In the genomic region with DNA sequence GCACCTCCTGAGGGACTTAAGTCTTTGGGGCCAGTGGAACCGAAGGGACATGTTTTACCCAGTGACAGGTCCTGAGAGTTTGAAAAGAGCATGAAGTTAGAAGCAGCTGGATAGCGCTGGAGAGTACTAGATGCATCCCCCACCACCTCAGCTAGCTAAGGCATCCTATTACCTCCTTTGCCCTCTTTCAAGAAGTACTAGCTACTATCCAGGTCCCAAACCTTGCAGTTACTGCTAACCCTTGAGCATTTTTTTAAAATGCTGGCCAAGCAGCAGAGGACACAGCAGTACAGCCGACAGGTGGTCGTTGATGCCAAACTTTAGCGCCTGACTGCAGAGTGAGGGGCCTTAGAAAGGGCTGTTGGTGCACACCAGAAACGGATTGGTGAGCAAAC, we compare ENCODE assay signal across 8 mouse cellular contexts. TPM values are rescaled to one million over a fixed set of nuclear protein-coding genes. Genes with fewer than 3 reads are reported as not detected.
DNase-seq lines count a peak whose midpoint lies in the region; ATAC-seq and TF ChIP-seq lines count a peak whose summit lies in the region.

No protein-coding gene starts in this region.

- no peaks in the 10 kb centered on the region for H3K27me3 ChIP-seq in kidney, embryonic 14.5 days (ENCODE audit: control insufficient read depth, insufficient read depth, low read length)
- no peaks in the 10 kb centered on the region for H3K27me3 ChIP-seq in forebrain, embryonic 16.5 days (replicated peaks; ENCODE audit: control insufficient read depth, insufficient read depth, low read length)
- H3K27me3 ChIP-seq in liver, postnatal 0 days (ENCODE audit: insufficient read depth, low read length): no peaks in the 10 kb centered on the region

- no peak for ATAC-seq in kidney, embryonic 14.5 days (ENCODE audit: low FRiP score, low TSS enrichment)
- no peak for ATAC-seq in forebrain, embryonic 16.5 days
- no peak; the same call in 1 of the 2 replicates for ATAC-seq in liver, postnatal 0 days
- ATAC-seq in inflammation-experienced regulatory T-cells, adult 6 months: no peak

- peak overlapping the region; percentile 77 for H3K9ac ChIP-seq in kidney, embryonic 14.5 days (ENCODE audit: low read depth, low read length)
- peak overlapping the region; percentile 87 for H3K9ac ChIP-seq in forebrain, embryonic 16.5 days (replicated peaks; ENCODE audit: low read depth, low read length)
- peak overlapping the region; percentile 69 for H3K9ac ChIP-seq in liver, postnatal 0 days (replicated peaks)

- H3K4me1 ChIP-seq in kidney, embryonic 14.5 days (ENCODE audit: control insufficient read depth, insufficient read depth, low read length): 0 out of 2 replicates have a peak, but pooled peaks cover 2% of the 10 kb centered on the region
- no peaks in the 10 kb centered on the region for H3K4me1 ChIP-seq in brown adipose tissue, adult 24 weeks (ENCODE audit: control insufficient read depth, insufficient read depth, insufficient read length, low read length)
- peaks cover 7% of the 10 kb centered on the region; the same call in 1 of the 2 replicates for H3K4me1 ChIP-seq in forebrain, embryonic 16.5 days (replicated peaks; ENCODE audit: control insufficient read depth, insufficient read depth, low read length)
- H3K4me1 ChIP-seq in liver, postnatal 0 days (ENCODE audit: insufficient read depth): no peaks in the 10 kb centered on the region

- no peak for DNase-seq in kidney, adult 9 months
- DNase-seq in liver, postnatal 0 days: no peak
- no peak for DNase-seq in spleen, postnatal 4 days (ENCODE audit: low spot score in 2 of 2)
- DNase-seq in right cerebral cortex, adult 18-20 months: no peak

- WGBS in kidney, embryonic 14.5 days: 8% methylated on average over 6 of the region's 6 CpGs
- WGBS in forebrain, embryonic 16.5 days: 7% methylated on average over 6 of the region's 6 CpGs
- 16% methylated on average over 6 of the region's 6 CpGs for WGBS in liver, postnatal 0 days (ENCODE audit: insufficient replicate concordance)

- no peak overlapping the region for H3K27ac ChIP-seq in kidney, embryonic 14.5 days (ENCODE audit: low read depth, low read length)
- H3K27ac ChIP-seq in brown adipose tissue, adult 24 weeks (replicated peaks; ENCODE audit: low read depth, low read length): no peak overlapping the region
- H3K27ac ChIP-seq in forebrain, embryonic 16.5 days (ENCODE audit: low read length): no peak overlapping the region
- peak overlapping the region; percentile 71 for H3K27ac ChIP-seq in liver, postnatal 0 days (ENCODE audit: low read depth)

- no peak for TF ChIP-seq EP300 in liver, postnatal 0 days (IDR thresholded peaks at IDR 0.05; ENCODE audit: low read depth)

- H3K36me3 ChIP-seq in kidney, embryonic 14.5 days (ENCODE audit: control insufficient read depth, insufficient read depth, low read length): no peaks in the 10 kb centered on the region
- no peaks in the 10 kb centered on the region for H3K36me3 ChIP-seq in forebrain, embryonic 16.5 days (ENCODE audit: control insufficient read depth, insufficient read depth)
- no peaks in the 10 kb centered on the region for H3K36me3 ChIP-seq in liver, postnatal 0 days (replicated peaks; ENCODE audit: insufficient read depth, low read length)

- no peaks in the 10 kb centered on the region for H3K9me3 ChIP-seq in kidney, embryonic 14.5 days (ENCODE audit: control insufficient read depth, low read length)
- H3K9me3 ChIP-seq in forebrain, embryonic 16.5 days (ENCODE audit: control insufficient read depth, low read length): no peaks in the 10 kb centered on the region
- H3K9me3 ChIP-seq in liver, postnatal 0 days (ENCODE audit: low read length): no peaks in the 10 kb centered on the region

- H3K4me2 ChIP-seq in kidney, embryonic 14.5 days (replicated peaks; ENCODE audit: low read depth, low read length): peak overlapping the region; percentile 74
- peak overlapping the region; percentile 54 for H3K4me2 ChIP-seq in forebrain, embryonic 16.5 days (ENCODE audit: low read length)
- peak overlapping the region; percentile 76 for H3K4me2 ChIP-seq in liver, postnatal 0 days (ENCODE audit: low read depth, low read length)

- peak overlapping the region; percentile 74 for H3K4me3 ChIP-seq in kidney, embryonic 14.5 days (ENCODE audit: low read length)
- peak overlapping the region; percentile 78 for H3K4me3 ChIP-seq in brown adipose tissue, adult 24 weeks (ENCODE audit: insufficient read depth, low read depth, low read length)
- H3K4me3 ChIP-seq in forebrain, embryonic 16.5 days (replicated peaks; ENCODE audit: low read length): peak overlapping the region; percentile 78
- peak overlapping the region; percentile 66 for H3K4me3 ChIP-seq in liver, postnatal 0 days (ENCODE audit: low read depth, low read length)

- no peak for TF ChIP-seq CTCF in liver, postnatal 0 days (IDR thresholded peaks at IDR 0.05; ENCODE audit: low read depth)

RNA-seq across cellular contexts. Expression of a gene that starts 1.0 kb away (rescaled TPM):
- 34.5 and 34.6 TPM in 2 replicates for polyA plus RNA-seq in kidney, embryonic 14.5 days (2014; fragmentation: Nextera tagmentation; extraction: Ambion mirVana)
- 5.7 and 8.9 TPM in 2 replicates for polyA plus RNA-seq in brown adipose tissue, adult 24 weeks (2012; ENCODE audit: insufficient read depth, insufficient read length, missing spikeins)
- 43.9 and 49.4 TPM in 2 replicates for polyA plus RNA-seq in forebrain, embryonic 16.5 days (2015; fragmentation: Nextera tagmentation; extraction: Ambion mirVana)
- polyA plus RNA-seq in liver, postnatal 0 days (2015; fragmentation: Nextera tagmentation; extraction: Ambion mirVana): 6.6 and 7.9 TPM in 2 replicates
- polyA plus RNA-seq in inflammation-experienced regulatory T-cells, adult 6 months (2017; shearing (Covaris generic)): under 1 TPM in 1 of 3 experiments, not detected in 2; 0.24 TPM
